Mouse (Mus musculus): ENCODE results near the gene Exoc8. TPM values are rescaled to one million over a fixed set of nuclear protein-coding genes. Genes with fewer than 3 reads are reported as not detected.
A peak's percentile ranks its signal among the peaks of the same experiment; 100 is the strongest.

Exoc8 gene
- polyA plus RNA-seq, 1 experiment from 2014 or later: 4.7 TPM

- Histone ChIP-seq H3K9ac (ENCODE audit: low read depth, low read length) (no peak overlapping the region), H3K9me3 (ENCODE audit: control insufficient read depth) (no peaks in the 10 kb centered on the region), H3K27me3 (replicated peaks; ENCODE audit: control insufficient read depth, insufficient read depth, low read length) (no peaks in the 10 kb centered on the region), H3K27ac (ENCODE audit: low read depth, low read length) (no peak overlapping the region; the same call in 1 of the 2 replicates), H3K4me3 (ENCODE audit: low read depth, low read length) (no peak overlapping the region), H3K36me3 (ENCODE audit: control insufficient read depth, insufficient read depth) (peaks cover 67% of the 10 kb centered on the region), H3K4me2 (replicated peaks; ENCODE audit: low read depth) (no peak overlapping the region), H3K4me1 (replicated peaks; ENCODE audit: control insufficient read depth, insufficient read depth, low read length) (no peaks in the 10 kb centered on the region)
- whole genome bisulfite sequencing: 62% methylated on average over 17 of the region's 17 CpGs
- TF ChIP-seq CTCF (IDR thresholded peaks at IDR 0.05; ENCODE audit: low read depth): no peak
- ATAC-seq: no peak
Observed at GRCm38 (mm10) chr8:124911938-124912872, 14.7 kb upstream of the Exoc8 start.

- no peaks in the 10 kb centered on the region for H3K9me3 ChIP-seq (ENCODE audit: control insufficient read depth)
- WGBS: 84% methylated on average over 10 of the region's 10 CpGs
- peaks cover 71% of the 10 kb centered on the region for H3K36me3 ChIP-seq (ENCODE audit: control insufficient read depth, insufficient read depth)
- H3K27me3 ChIP-seq (replicated peaks; ENCODE audit: control insufficient read depth, insufficient read depth, low read length): no peaks in the 10 kb centered on the region
- H3K27ac ChIP-seq (ENCODE audit: low read depth, low read length): no peak overlapping the region
- no peaks in the 10 kb centered on the region for H3K4me1 ChIP-seq (replicated peaks; ENCODE audit: control insufficient read depth, insufficient read depth, low read length)
- ATAC-seq: no peak
- TF ChIP-seq CTCF (IDR thresholded peaks at IDR 0.05; ENCODE audit: low read depth): 0 out of 2 replicates have a peak, but pooled peaks have one; percentile 26
- H3K4me2 ChIP-seq (replicated peaks; ENCODE audit: low read depth): no peak overlapping the region
- no peak overlapping the region for H3K4me3 ChIP-seq (ENCODE audit: low read depth, low read length)
- H3K9ac ChIP-seq (ENCODE audit: low read depth, low read length): no peak overlapping the region
Observed at GRCm38 (mm10) chr8:124910349-124910748, 12.8 kb upstream of the Exoc8 start.

GRCm38 (mm10) chr8:124909936-124910335 lies 12.4 kb upstream of the Exoc8 start:
- H3K27me3 ChIP-seq (replicated peaks; ENCODE audit: control insufficient read depth, insufficient read depth, low read length): no peaks in the 10 kb centered on the region
- no peak overlapping the region for H3K4me2 ChIP-seq (replicated peaks; ENCODE audit: low read depth)
- no peaks in the 10 kb centered on the region for H3K9me3 ChIP-seq (ENCODE audit: control insufficient read depth)
- no peak overlapping the region for H3K9ac ChIP-seq (ENCODE audit: low read depth, low read length)
- no peak overlapping the region for H3K27ac ChIP-seq (ENCODE audit: low read depth, low read length)
- no peak overlapping the region for H3K4me3 ChIP-seq (ENCODE audit: low read depth, low read length)
- TF ChIP-seq CTCF (IDR thresholded peaks at IDR 0.05; ENCODE audit: low read depth): no peak
- H3K36me3 ChIP-seq (ENCODE audit: control insufficient read depth, insufficient read depth): peaks cover 69% of the 10 kb centered on the region
- H3K4me1 ChIP-seq (replicated peaks; ENCODE audit: control insufficient read depth, insufficient read depth, low read length): no peaks in the 10 kb centered on the region
- WGBS: 95% methylated on average over 16 of the region's 16 CpGs
- no peak for ATAC-seq

DNA sequence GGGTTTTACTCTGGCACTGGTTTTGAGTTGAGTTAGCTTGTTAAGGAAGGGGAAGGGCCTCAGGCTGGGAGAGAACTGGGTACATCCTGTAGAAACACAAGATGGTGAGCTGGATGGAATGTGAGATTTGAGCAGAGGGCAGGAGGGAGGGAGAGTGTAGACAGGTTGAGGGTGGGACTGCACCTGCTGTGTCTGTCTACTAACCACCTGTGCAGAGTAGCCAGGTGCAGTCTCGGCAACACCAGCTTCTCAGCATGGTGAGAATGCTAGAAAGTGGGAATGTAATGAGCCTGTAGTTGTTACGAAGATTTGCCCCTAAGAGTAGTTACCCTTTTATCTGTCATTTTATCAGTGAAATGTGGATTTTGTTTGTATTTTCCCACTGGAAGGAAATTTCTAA lies 8.0 kb upstream of the Exoc8 start:
- ATAC-seq: no peak
- no peak for TF ChIP-seq CTCF (IDR thresholded peaks at IDR 0.05; ENCODE audit: low read depth)
- H3K9me3 ChIP-seq (ENCODE audit: control insufficient read depth): no peaks in the 10 kb centered on the region
- H3K27me3 ChIP-seq (replicated peaks; ENCODE audit: control insufficient read depth, insufficient read depth, low read length): no peaks in the 10 kb centered on the region
- no peaks in the 10 kb centered on the region for H3K4me1 ChIP-seq (replicated peaks; ENCODE audit: control insufficient read depth, insufficient read depth, low read length)
- no peak overlapping the region for H3K4me2 ChIP-seq (replicated peaks; ENCODE audit: low read depth)
- H3K4me3 ChIP-seq (ENCODE audit: low read depth, low read length): no peak overlapping the region
- peaks cover 67% of the 10 kb centered on the region for H3K36me3 ChIP-seq (ENCODE audit: control insufficient read depth, insufficient read depth)
- H3K27ac ChIP-seq (ENCODE audit: low read depth, low read length): no peak overlapping the region
- no peak overlapping the region for H3K9ac ChIP-seq (ENCODE audit: low read depth, low read length)
- 82% methylated on average over 2 of the region's 2 CpGs for WGBS

- Histone ChIP-seq H3K4me2 (replicated peaks; ENCODE audit: low read depth) (no peak overlapping the region), H3K27me3 (replicated peaks; ENCODE audit: control insufficient read depth, insufficient read depth, low read length) (no peaks in the 10 kb centered on the region), H3K9ac (ENCODE audit: low read depth, low read length) (no peak overlapping the region), H3K27ac (ENCODE audit: low read depth, low read length) (no peak overlapping the region), H3K36me3 (ENCODE audit: control insufficient read depth, insufficient read depth) (peaks cover 62% of the 10 kb centered on the region), H3K9me3 (ENCODE audit: control insufficient read depth) (no peaks in the 10 kb centered on the region), H3K4me1 (replicated peaks; ENCODE audit: control insufficient read depth, insufficient read depth, low read length) (no peaks in the 10 kb centered on the region), H3K4me3 (ENCODE audit: low read depth, low read length) (no peak overlapping the region)
- TF ChIP-seq CTCF (IDR thresholded peaks at IDR 0.05; ENCODE audit: low read depth): no peak
- WGBS: 88% methylated on average over 15 of the region's 15 CpGs
- no peak for ATAC-seq
Observed at GRCm38 (mm10) chr8:124903198-124903597, 5.7 kb upstream of the Exoc8 start.

- H3K4me3 ChIP-seq (ENCODE audit: low read depth, low read length): peak overlapping the region; percentile 83
- peak overlapping the region; percentile 87 for H3K9ac ChIP-seq (ENCODE audit: low read depth, low read length)
- H3K27ac ChIP-seq (ENCODE audit: low read depth, low read length): peak overlapping the region; percentile 86; the same call in 1 of the 2 replicates
- no peaks in the 10 kb centered on the region for H3K9me3 ChIP-seq (ENCODE audit: control insufficient read depth)
- peaks cover 48% of the 10 kb centered on the region for H3K36me3 ChIP-seq (ENCODE audit: control insufficient read depth, insufficient read depth)
- peak; percentile 3; the same call in 1 of the 2 replicates for ATAC-seq
- no peaks in the 10 kb centered on the region for H3K4me1 ChIP-seq (replicated peaks; ENCODE audit: control insufficient read depth, insufficient read depth, low read length)
- no peaks in the 10 kb centered on the region for H3K27me3 ChIP-seq (replicated peaks; ENCODE audit: control insufficient read depth, insufficient read depth, low read length)
- WGBS: 4% methylated on average over 31 of the region's 31 CpGs
- TF ChIP-seq CTCF (IDR thresholded peaks at IDR 0.05; ENCODE audit: low read depth): no peak
- peak overlapping the region; percentile 76 for H3K4me2 ChIP-seq (replicated peaks; ENCODE audit: low read depth)
Observed at GRCm38 (mm10) chr8:124898251-124898905, 873 bp upstream of the Exoc8 start.
